Mouse (Mus musculus) mouse trophoblast stem cell (cell line): ENCODE measurements around the gene Wfdc18.

Experiments used
- in situ Hi-C, 2 experiments: fragments of 300-500 bp; cut with MseI, MboI; formaldehyde crosslinking; loops; 2 replicates in 1 of 2; 3 replicates in 1 of 2; pipeline ENCODE4 v1.15.1; 2025

The Wfdc18 gene

GRCm38 (mm10) chr11:83742731-83743355 is 34.0 kb downstream of the Wfdc18 start:
- in situ Hi-C loops, result no loop called here

DNA sequence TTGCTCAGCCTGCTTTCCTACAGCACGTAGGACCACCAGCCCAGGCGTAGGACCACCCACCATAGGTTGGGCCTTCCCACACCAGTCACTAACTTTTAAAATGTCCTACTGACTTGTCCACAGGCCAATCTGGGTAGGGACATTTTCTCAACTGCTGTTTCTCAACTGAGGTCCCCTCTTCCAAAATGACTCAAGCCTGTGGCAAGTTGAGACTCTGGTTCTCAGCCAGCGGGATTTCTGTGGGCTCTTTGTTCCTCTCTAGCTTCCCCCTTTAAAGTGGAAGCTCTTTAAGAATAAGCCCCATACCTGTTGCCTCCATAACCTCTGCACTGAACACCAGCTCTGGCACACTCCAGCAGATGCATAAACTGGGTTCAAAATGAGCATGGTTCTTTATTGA is 34.7 kb downstream of the Wfdc18 start:
- in situ Hi-C loops, result no loop called here

- in situ Hi-C loops, result no loop called here
Measured at GRCm38 (mm10) chr11:83746152-83746551, 37.3 kb downstream of the Wfdc18 start.

- in situ Hi-C loops, result no loop called here
Measured at GRCm38 (mm10) chr11:83746681-83747080, 37.9 kb downstream of the Wfdc18 start, which contains the start of gene Wfdc21. Gene Wfdc21 (plus strand): TSS chr11:83746940.

GRCm38 (mm10) chr11:83747376-83748265 is 38.8 kb downstream of the Wfdc18 start:
- in situ Hi-C loops, result no loop called here

DNA sequence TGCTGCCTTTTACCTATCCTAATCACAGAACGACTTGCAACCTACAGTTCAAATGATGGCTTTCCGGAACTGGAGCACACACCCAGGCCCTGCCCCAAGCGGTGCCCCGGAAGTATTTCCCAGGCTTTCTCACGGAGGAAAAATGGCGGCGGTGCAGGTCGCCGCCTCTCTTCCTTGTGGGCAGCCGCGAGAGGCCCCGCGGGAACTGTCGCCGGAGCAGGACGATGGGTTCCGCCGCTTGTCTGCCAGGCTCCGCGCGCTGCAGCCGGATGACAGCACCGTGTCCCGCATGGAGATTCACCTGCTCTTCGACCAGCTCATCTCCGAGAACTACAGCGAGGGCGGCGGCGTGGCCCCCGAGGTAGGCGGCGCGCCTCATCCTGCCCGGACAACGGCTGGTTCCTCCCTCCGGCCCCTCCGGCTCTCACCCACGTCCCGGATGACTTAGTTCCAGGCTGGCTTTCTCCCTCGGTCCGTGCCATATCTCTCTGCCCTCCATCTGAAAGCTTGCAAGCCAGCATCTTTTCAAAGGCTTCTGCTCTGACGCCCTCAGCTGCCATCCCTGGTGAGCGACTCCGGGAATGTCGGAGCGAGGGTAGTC is 44.9 kb downstream of the Wfdc18 start, which contains the start of gene Heatr6:
TSS of gene Heatr6 (plus strand) at position 116 of the 601 bp plus-strand sequence.
- in situ Hi-C loops, result no loop called here

DNA sequence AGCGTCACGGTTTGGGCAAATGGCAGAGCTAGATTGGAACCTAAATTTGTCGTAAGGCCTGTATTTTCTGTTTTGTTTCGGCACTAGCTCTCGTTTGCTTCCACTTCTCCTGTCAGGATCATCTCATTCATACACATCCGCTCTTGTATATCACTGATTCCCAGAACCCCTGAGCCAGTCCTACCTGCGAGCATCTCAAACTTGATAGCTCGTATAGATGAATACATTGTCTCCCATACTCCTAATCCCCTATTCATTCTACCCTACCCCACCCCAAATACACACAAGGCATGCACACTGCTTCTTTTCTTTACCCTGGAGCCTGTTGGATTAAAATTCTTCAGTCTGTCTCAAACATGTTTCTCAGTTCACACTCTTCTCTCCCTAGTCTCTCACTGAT is 45.4 kb downstream of the Wfdc18 start:
- in situ Hi-C loops, result no loop called here
